Mouse (Mus musculus) neural tube, embryonic 14.5 days (tissue): ENCODE measurements around the gene Tom1l2. TPM values are rescaled to one million over a fixed set of nuclear protein-coding genes. Genes with fewer than 3 reads are reported as not detected.

Experiments used
- ATAC-seq: fragments of 200-750 bp; cut with Nextera tagmentation; 2 replicates; pipeline ENCODE4 v1.8.0; 2017; ENCODE audit warnings: low read depth, mild to moderate bottlenecking, moderate TSS enrichment, moderate library complexity
- H3K27ac ChIP-seq: fragments of 300-500 bp; sonication (generic); 2 replicates; pipeline ENCODE4 v1.5.1; 2014; ENCODE audit warnings: low read depth, mild to moderate bottlenecking, control low read depth, low read length, moderate library complexity, mixed read lengths
- H3K27me3 ChIP-seq: fragments of 300-500 bp; sonication (generic); 2 replicates; pipeline ENCODE4 v1.6.1; 2014; ENCODE audit warnings: low read length; ENCODE audit not compliant: control insufficient read depth, insufficient read depth
- H3K36me3 ChIP-seq: fragments of 300-500 bp; sonication (generic); 2 replicates; pipeline ENCODE4 v1.6.1; 2014; ENCODE audit warnings: low read length, mixed read lengths; ENCODE audit not compliant: control insufficient read depth, insufficient read depth
- H3K4me1 ChIP-seq: fragments of 300-500 bp; sonication (generic); 2 replicates; pipeline ENCODE4 v1.6.1; 2014; ENCODE audit warnings: low read length; ENCODE audit not compliant: control insufficient read depth, insufficient read depth
- H3K4me2 ChIP-seq: fragments of 300-500 bp; sonication (generic); 2 replicates; pipeline ENCODE4 v1.6.1; 2014; ENCODE audit warnings: mild to moderate bottlenecking, low read depth, low read length, control low read depth
- H3K4me3 ChIP-seq: fragments of 300-500 bp; sonication (generic); 2 replicates; pipeline ENCODE4 v1.5.1; 2014; ENCODE audit warnings: low read depth, low read length, control low read depth, mixed read lengths
- H3K9ac ChIP-seq: fragments of 300-500 bp; sonication (generic); replicated peaks from 2 replicates; pipeline ENCODE4 v1.6.1; 2014; ENCODE audit warnings: low read depth, mild to moderate bottlenecking, control low read depth, low read length, mixed read lengths
- H3K9me3 ChIP-seq: fragments of 300-500 bp; sonication (generic); 2 replicates; pipeline ENCODE4 v1.6.1; 2016; ENCODE audit warnings: low read length; ENCODE audit not compliant: control insufficient read depth
- WGBS: fragments of 180-500 bp; shearing (Covaris S2); extraction: QIAGEN DNeasy Blood & Tissue Kit; methylation state at CpG from one replicate; pipeline ENCODE4 v1.1.7; 2014; 5-methylcytosine and 5-hydroxymethylcytosine counted together
- polyA plus RNA-seq: library from polyadenylated mRNA; unstranded; fragments of >200 nt; fragmentation: Nextera tagmentation; extraction: Ambion mirVana; gene quantifications from 2 replicates; pipeline ENCODE4 v1.2.1, GENCODE M21; 2014

Gene Tom1l2
- polyA plus RNA-seq, 1 experiment from 2014 or later, result 47.8 TPM

GRCm38 (mm10) chr11:60230512-60230911 is 122.2 kb downstream of the Tom1l2 start:
- no peaks in the 10 kb centered on the region for H3K9me3 ChIP-seq
- no peak overlapping the region for H3K27ac ChIP-seq
- H3K4me3 ChIP-seq, result no peak overlapping the region
- no peak overlapping the region for H3K4me2 ChIP-seq
- H3K27me3 ChIP-seq, result no peaks in the 10 kb centered on the region
- no peak overlapping the region for H3K9ac ChIP-seq
- WGBS, result 88% methylated on average over 7 of the region's 7 CpGs
- no peaks in the 10 kb centered on the region for H3K4me1 ChIP-seq
- ATAC-seq, result no peak
- H3K36me3 ChIP-seq, result peaks cover 10% of the 10 kb centered on the region; the same call in 1 of the 2 replicates

- H3K4me1 ChIP-seq, result no peaks in the 10 kb centered on the region
- no peaks in the 10 kb centered on the region for H3K9me3 ChIP-seq
- WGBS, result 78% methylated on average over 13 of the region's 13 CpGs
- ATAC-seq, result no peak
- peaks cover 10% of the 10 kb centered on the region; the same call in 1 of the 2 replicates for H3K36me3 ChIP-seq
- H3K27me3 ChIP-seq, result no peaks in the 10 kb centered on the region
- no peak overlapping the region for H3K27ac ChIP-seq
- no peak overlapping the region for H3K4me2 ChIP-seq
- H3K4me3 ChIP-seq, result no peak overlapping the region
- no peak overlapping the region for H3K9ac ChIP-seq
Observed at GRCm38 (mm10) chr11:60229821-60230220, 122.9 kb downstream of the Tom1l2 start.

- Histone ChIP-seq H3K9ac (no peak overlapping the region), H3K4me1 (no peaks in the 10 kb centered on the region), H3K9me3 (no peaks in the 10 kb centered on the region), H3K36me3 (peaks cover 10% of the 10 kb centered on the region; the same call in 1 of the 2 replicates), H3K27me3 (no peaks in the 10 kb centered on the region), H3K4me2 (no peak overlapping the region), H3K27ac (no peak overlapping the region), H3K4me3 (no peak overlapping the region)
- WGBS, result 68% methylated on average over 3 of the region's 3 CpGs
- ATAC-seq, result no peak
Observed at GRCm38 (mm10) chr11:60228525-60228924, 124.2 kb downstream of the Tom1l2 start.

GRCm38 (mm10) chr11:60225874-60226273 is 126.8 kb downstream of the Tom1l2 start:
- Histone ChIP-seq H3K27me3 (no peaks in the 10 kb centered on the region), H3K4me1 (peaks cover 2% of the 10 kb centered on the region; the same call in 1 of the 2 replicates), H3K27ac (no peak overlapping the region), H3K9ac (no peak overlapping the region), H3K4me2 (no peak overlapping the region), H3K36me3 (peaks cover 10% of the 10 kb centered on the region; the same call in 1 of the 2 replicates), H3K9me3 (no peaks in the 10 kb centered on the region), H3K4me3 (no peak overlapping the region)
- 78% methylated on average over 1 of the region's 1 CpGs for WGBS
- ATAC-seq, result no peak

GRCm38 (mm10) chr11:60224676-60225075 is 128.0 kb downstream of the Tom1l2 start:
- ATAC-seq, result no peak
- no peak overlapping the region for H3K4me3 ChIP-seq
- H3K4me2 ChIP-seq, result no peak overlapping the region
- no peaks in the 10 kb centered on the region for H3K27me3 ChIP-seq
- no peak overlapping the region for H3K9ac ChIP-seq
- peaks cover 6% of the 10 kb centered on the region for H3K4me1 ChIP-seq
- no peaks in the 10 kb centered on the region for H3K9me3 ChIP-seq
- 53% methylated on average over 4 of the region's 4 CpGs for WGBS
- H3K27ac ChIP-seq, result no peak overlapping the region
- H3K36me3 ChIP-seq, result peaks cover 8% of the 10 kb centered on the region; the same call in 1 of the 2 replicates

- no peaks in the 10 kb centered on the region for H3K36me3 ChIP-seq
- peak; percentile 56 for ATAC-seq
- no peaks in the 10 kb centered on the region for H3K27me3 ChIP-seq
- no peaks in the 10 kb centered on the region for H3K9me3 ChIP-seq
- peak within 1 kb of the TSS; percentile 50 for H3K4me2 ChIP-seq
- peak within 1 kb of the TSS; percentile 21; the same call in 1 of the 2 replicates for H3K4me3 ChIP-seq
- H3K4me1 ChIP-seq, result peaks cover 11% of the 10 kb centered on the region
- 5% methylated on average over 46 of the region's 46 CpGs for WGBS
- peak within 1 kb of the TSS; percentile 29; the same call in 1 of the 2 replicates for H3K9ac ChIP-seq
- H3K27ac ChIP-seq, result peak within 1 kb of the TSS; percentile 36; the same call in 1 of the 2 replicates
Observed at GRCm38 (mm10) chr11:60222469-60223236, 130.1 kb downstream of the Tom1l2 start, which contains the start of gene Srebf1. TSS of gene Srebf1 (minus strand) at chr11:60222581.

GRCm38 (mm10) chr11:60222085-60222468 is 130.6 kb downstream of the Tom1l2 start:
- Histone ChIP-seq H3K9me3 (no peaks in the 10 kb centered on the region), H3K4me2 (0 out of 2 replicates have a peak overlapping the region, but pooled peaks have one; percentile 50)

GRCm38 (mm10) chr11:60221425-60221824 is 131.3 kb downstream of the Tom1l2 start:
- Histone ChIP-seq H3K27me3 (no peaks in the 10 kb centered on the region), H3K4me3 (no peak overlapping the region), H3K9me3 (no peaks in the 10 kb centered on the region), H3K9ac (no peak overlapping the region), H3K4me2 (no peak overlapping the region), H3K4me1 (peaks cover 11% of the 10 kb centered on the region), H3K36me3 (no peaks in the 10 kb centered on the region), H3K27ac (no peak overlapping the region)
- ATAC-seq, result no peak
- 87% methylated on average over 6 of the region's 6 CpGs for WGBS

More at GRCm38 (mm10) chr11:60222085-60222468, 130.6 kb downstream of the Tom1l2 start:
- Histone ChIP-seq H3K27ac (no peak overlapping the region), H3K4me1 (peaks cover 11% of the 10 kb centered on the region), H3K4me3 (peak overlapping the region; percentile 21; the same call in 1 of the 2 replicates), H3K36me3 (no peaks in the 10 kb centered on the region), H3K27me3 (no peaks in the 10 kb centered on the region), H3K9ac (no peak overlapping the region)
- 61% methylated on average over 3 of the region's 3 CpGs for WGBS
- ATAC-seq, result no peak

GRCm38 (mm10) chr11:60220291-60220804 is 132.4 kb downstream of the Tom1l2 start:
- H3K9ac ChIP-seq, result peak overlapping the region; percentile 46
- H3K27me3 ChIP-seq, result no peaks in the 10 kb centered on the region
- peak overlapping the region; percentile 66 for H3K4me2 ChIP-seq
- H3K36me3 ChIP-seq, result no peaks in the 10 kb centered on the region
- peak; percentile 76 for ATAC-seq
- under 1% methylated on average over 46 of the region's 46 CpGs for WGBS
- peaks cover 11% of the 10 kb centered on the region for H3K4me1 ChIP-seq
- H3K4me3 ChIP-seq, result peak overlapping the region; percentile 59
- peak overlapping the region; percentile 60; the same call in 1 of the 2 replicates for H3K27ac ChIP-seq
- H3K9me3 ChIP-seq, result no peaks in the 10 kb centered on the region
